Mouse (Mus musculus) liver, postnatal 0 days (tissue): ENCODE measurements around the gene BC025920. TPM values are rescaled to one million over a fixed set of nuclear protein-coding genes. Genes with fewer than 3 reads are reported as not detected.

Experiments
- ATAC-seq: fragments of 200-750 bp; cut with Nextera tagmentation; 2 replicates; pipeline ENCODE4 v1.8.0; 2017; ENCODE audit warnings: mild to moderate bottlenecking, moderate library complexity
- DNase-seq: peaks from one replicate; pipeline ENCODE4 v3.0.0-alpha.2; 2016
- H3K27ac ChIP-seq: fragments of 300-500 bp; sonication (generic); 2 replicates; pipeline ENCODE4 v1.5.1; 2014; ENCODE audit warnings: antibody characterized with exemption, moderate library complexity, mild to moderate bottlenecking, low read depth
- H3K27me3 ChIP-seq: fragments of 300-500 bp; sonication (generic); 2 replicates; pipeline ENCODE4 v1.6.1; 2014; ENCODE audit warnings: low read length, control low read depth, mixed read lengths; ENCODE audit not compliant: insufficient read depth
- H3K36me3 ChIP-seq: fragments of 300-500 bp; sonication (generic); replicated peaks from 2 replicates; pipeline ENCODE4 v1.6.1; 2014; ENCODE audit warnings: mild to moderate bottlenecking, control low read depth, low read length, moderate library complexity, mixed read lengths; ENCODE audit not compliant: insufficient read depth
- H3K4me1 ChIP-seq: fragments of 300-500 bp; sonication (generic); 2 replicates; pipeline ENCODE4 v1.6.1; 2014; ENCODE audit warnings: antibody characterized with exemption, mild to moderate bottlenecking, control low read depth; ENCODE audit not compliant: insufficient read depth
- H3K4me2 ChIP-seq: fragments of 300-500 bp; sonication (generic); 2 replicates; pipeline ENCODE4 v1.6.1; 2014; ENCODE audit warnings: low read depth, mild to moderate bottlenecking, low read length, moderate library complexity, mixed read lengths
- H3K4me3 ChIP-seq: fragments of 300-500 bp; sonication (generic); 2 replicates; pipeline ENCODE4 v1.5.1; 2014; ENCODE audit warnings: low read depth, low read length
- H3K9ac ChIP-seq: fragments of 300-500 bp; sonication (generic); replicated peaks from 2 replicates; pipeline ENCODE4 v1.6.1; 2014; ENCODE audit warnings: mild to moderate bottlenecking, moderate library complexity
- H3K9me3 ChIP-seq: fragments of 300-500 bp; sonication (generic); 2 replicates; pipeline ENCODE4 v1.6.1; 2016; ENCODE audit warnings: mild to moderate bottlenecking, control low read depth, low read length, mixed read lengths
- CTCF ChIP-seq: sonication (generic); IDR thresholded peaks from 2 replicates; pipeline ENCODE4 v1.5.1; 2016; ENCODE audit warnings: antibody characterized with exemption, low read depth
- EP300 ChIP-seq: IDR thresholded peaks from 2 replicates; pipeline ENCODE4 v1.6.1; 2016; ENCODE audit warnings: antibody characterized with exemption, low read depth, mild to moderate bottlenecking
- WGBS: fragments of 180-500 bp; shearing (Covaris S2); extraction: QIAGEN DNeasy Blood & Tissue Kit; methylation state at CpG from one replicate; pipeline ENCODE4 v1.1.7; 2014; ENCODE audit not compliant: insufficient replicate concordance; 5-methylcytosine and 5-hydroxymethylcytosine counted together
- polyA plus RNA-seq: library from polyadenylated mRNA; unstranded; fragments of >200 nt; fragmentation: Nextera tagmentation; extraction: Ambion mirVana; gene quantifications from 2 replicates; pipeline ENCODE4 v1.2.1, GENCODE M21; 2015

Gene BC025920
- polyA plus RNA-seq, 1 experiment from 2014 or later: 0.13 TPM

GRCm38 (mm10) chr10:81560719-81561459 lies 45.2 kb upstream of the BC025920 start:
- 2% methylated on average over 15 of the region's 16 CpGs for WGBS
- Histone ChIP-seq H3K4me2 (peak overlapping the region; percentile 79), H3K9ac (peak overlapping the region; percentile 91), H3K4me3 (peak overlapping the region; percentile 90), H3K4me1 (peaks cover 39% of the 10 kb centered on the region), H3K36me3 (peaks cover 33% of the 10 kb centered on the region), H3K27me3 (no peaks in the 10 kb centered on the region), H3K9me3 (no peaks in the 10 kb centered on the region), H3K27ac (peak overlapping the region; percentile 93)
- ATAC-seq (peak; percentile 35), DNase-seq (peak; percentile 74)
- TF ChIP-seq CTCF: no peak
- TF ChIP-seq EP300: no peak

DNA sequence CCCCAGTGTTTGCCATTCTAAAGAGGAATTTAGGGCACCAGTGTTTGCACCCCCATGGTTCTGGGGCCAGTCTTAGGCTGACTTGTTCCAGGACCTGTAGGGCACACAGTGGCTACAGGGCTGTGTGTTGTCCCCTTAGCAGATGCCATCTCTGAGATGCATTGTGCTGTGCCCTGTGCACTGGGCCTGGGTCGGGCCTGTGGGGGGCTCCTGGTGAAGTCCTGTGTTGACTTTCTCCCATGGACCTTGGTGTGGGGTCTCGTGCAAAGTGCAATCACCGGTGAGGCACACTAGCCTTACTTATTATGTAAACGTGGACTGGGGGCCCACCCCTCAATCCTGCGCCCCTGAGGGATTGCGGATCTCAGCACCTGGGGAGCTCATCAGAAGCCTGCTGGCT lies 43.7 kb upstream of the BC025920 start:
- no peak for DNase-seq
- Histone ChIP-seq H3K4me2 (0 out of 2 replicates have a peak overlapping the region, but pooled peaks have one; percentile 2), H3K9me3 (no peaks in the 10 kb centered on the region), H3K27me3 (no peaks in the 10 kb centered on the region), H3K27ac (no peak overlapping the region), H3K4me3 (no peak overlapping the region), H3K4me1 (peaks cover 39% of the 10 kb centered on the region), H3K36me3 (peaks cover 39% of the 10 kb centered on the region), H3K9ac (no peak overlapping the region)
- whole genome bisulfite sequencing: 69% methylated on average over 6 of the region's 6 CpGs
- TF ChIP-seq EP300 (no peak), CTCF (no peak)
- ATAC-seq: no peak

DNA sequence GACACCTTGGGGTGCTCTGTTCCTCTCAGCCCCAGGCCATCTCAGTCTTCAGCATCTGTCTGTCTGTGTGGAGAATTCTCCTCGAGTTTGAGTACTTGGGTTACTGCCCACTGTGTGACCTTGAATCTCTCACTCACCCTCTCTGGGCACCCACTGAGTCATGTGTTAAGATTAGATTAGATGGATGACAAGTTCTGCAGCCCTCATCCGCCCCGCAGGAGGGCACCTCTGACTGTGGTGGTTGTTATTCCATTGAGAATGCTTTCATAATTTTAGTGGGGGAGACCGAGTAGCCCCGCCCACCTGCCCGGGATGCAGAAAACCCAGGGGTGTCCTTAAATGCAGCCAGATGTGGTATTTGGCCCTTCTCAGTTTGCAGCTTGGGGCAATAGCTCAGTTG lies 42.6 kb upstream of the BC025920 start:
- H3K27me3 ChIP-seq: no peaks in the 10 kb centered on the region
- TF ChIP-seq EP300: no peak
- TF ChIP-seq CTCF: no peak
- H3K9me3 ChIP-seq: no peaks in the 10 kb centered on the region
- H3K27ac ChIP-seq: 0 out of 2 replicates have a peak overlapping the region, but pooled peaks have one; percentile 22
- H3K9ac ChIP-seq: peak overlapping the region; percentile 34; the same call in 1 of the 2 replicates
- no peak for ATAC-seq
- no peak for DNase-seq
- peak overlapping the region; percentile 46; the same call in 1 of the 2 replicates for H3K4me2 ChIP-seq
- 44% methylated on average over 6 of the region's 6 CpGs for WGBS
- peaks cover 39% of the 10 kb centered on the region for H3K4me1 ChIP-seq
- no peak overlapping the region for H3K4me3 ChIP-seq
- H3K36me3 ChIP-seq: peaks cover 39% of the 10 kb centered on the region

DNA sequence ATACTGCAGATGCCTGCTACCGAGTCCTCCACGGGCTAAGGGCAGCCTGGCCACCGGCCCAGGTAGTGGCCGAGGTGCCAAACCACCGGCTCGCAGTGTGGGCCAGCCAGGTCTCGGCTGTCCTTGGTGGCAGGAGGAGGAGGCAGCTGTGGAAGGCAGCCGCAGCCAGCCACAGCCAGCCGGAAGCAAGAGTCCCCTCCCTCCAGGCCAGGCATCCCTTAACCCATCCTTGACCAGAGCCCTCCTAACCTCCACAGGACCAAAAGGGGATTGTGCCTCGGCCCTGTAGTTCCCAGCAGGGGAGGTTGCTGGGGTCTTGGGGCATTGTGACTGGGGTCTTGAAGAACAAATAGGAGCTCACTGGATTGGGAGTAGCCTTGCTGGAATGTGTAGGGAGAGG lies 41.9 kb upstream of the BC025920 start:
- peaks cover 35% of the 10 kb centered on the region for H3K4me1 ChIP-seq
- ATAC-seq (no peak), DNase-seq (no peak)
- 39% methylated on average over 10 of the region's 10 CpGs for WGBS
- TF ChIP-seq EP300 (no peak), CTCF (no peak)
- H3K36me3 ChIP-seq: peaks cover 39% of the 10 kb centered on the region
- H3K4me3 ChIP-seq: no peak overlapping the region
- H3K9me3 ChIP-seq: no peaks in the 10 kb centered on the region
- peak overlapping the region; percentile 34; the same call in 1 of the 2 replicates for H3K27ac ChIP-seq
- peak overlapping the region; percentile 18; the same call in 1 of the 2 replicates for H3K9ac ChIP-seq
- H3K4me2 ChIP-seq: peak overlapping the region; percentile 46
- no peaks in the 10 kb centered on the region for H3K27me3 ChIP-seq

DNA sequence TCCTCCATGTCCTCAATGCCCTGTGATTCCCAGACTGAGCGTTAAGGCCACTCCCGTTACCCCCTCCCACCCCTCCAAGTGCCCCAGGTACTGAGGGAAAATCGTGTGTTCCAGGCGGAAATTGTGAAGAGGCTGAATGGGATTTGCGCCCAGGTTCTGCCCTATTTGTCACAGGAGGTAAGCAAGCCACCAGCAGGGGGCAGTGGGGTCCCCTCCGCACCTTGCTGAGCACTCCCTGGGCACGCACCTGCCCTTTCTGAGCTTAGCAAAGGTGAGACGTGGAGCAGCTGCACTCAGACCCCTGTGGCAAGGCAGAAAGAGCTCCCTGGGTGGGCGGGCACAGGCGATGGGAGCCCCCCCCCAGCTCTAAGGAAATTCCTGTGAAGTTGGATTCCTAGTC lies 41.3 kb upstream of the BC025920 start:
- no peak overlapping the region for H3K4me2 ChIP-seq
- no peak for ATAC-seq
- peaks cover 39% of the 10 kb centered on the region for H3K36me3 ChIP-seq
- H3K9ac ChIP-seq: no peak overlapping the region
- H3K27me3 ChIP-seq: no peaks in the 10 kb centered on the region
- TF ChIP-seq EP300 (no peak), CTCF (peak; percentile 84)
- H3K9me3 ChIP-seq: no peaks in the 10 kb centered on the region
- no peak overlapping the region for H3K4me3 ChIP-seq
- DNase-seq: peak; percentile 75
- WGBS: 60% methylated on average over 9 of the region's 10 CpGs
- H3K27ac ChIP-seq: no peak overlapping the region
- H3K4me1 ChIP-seq: peaks cover 36% of the 10 kb centered on the region

DNA sequence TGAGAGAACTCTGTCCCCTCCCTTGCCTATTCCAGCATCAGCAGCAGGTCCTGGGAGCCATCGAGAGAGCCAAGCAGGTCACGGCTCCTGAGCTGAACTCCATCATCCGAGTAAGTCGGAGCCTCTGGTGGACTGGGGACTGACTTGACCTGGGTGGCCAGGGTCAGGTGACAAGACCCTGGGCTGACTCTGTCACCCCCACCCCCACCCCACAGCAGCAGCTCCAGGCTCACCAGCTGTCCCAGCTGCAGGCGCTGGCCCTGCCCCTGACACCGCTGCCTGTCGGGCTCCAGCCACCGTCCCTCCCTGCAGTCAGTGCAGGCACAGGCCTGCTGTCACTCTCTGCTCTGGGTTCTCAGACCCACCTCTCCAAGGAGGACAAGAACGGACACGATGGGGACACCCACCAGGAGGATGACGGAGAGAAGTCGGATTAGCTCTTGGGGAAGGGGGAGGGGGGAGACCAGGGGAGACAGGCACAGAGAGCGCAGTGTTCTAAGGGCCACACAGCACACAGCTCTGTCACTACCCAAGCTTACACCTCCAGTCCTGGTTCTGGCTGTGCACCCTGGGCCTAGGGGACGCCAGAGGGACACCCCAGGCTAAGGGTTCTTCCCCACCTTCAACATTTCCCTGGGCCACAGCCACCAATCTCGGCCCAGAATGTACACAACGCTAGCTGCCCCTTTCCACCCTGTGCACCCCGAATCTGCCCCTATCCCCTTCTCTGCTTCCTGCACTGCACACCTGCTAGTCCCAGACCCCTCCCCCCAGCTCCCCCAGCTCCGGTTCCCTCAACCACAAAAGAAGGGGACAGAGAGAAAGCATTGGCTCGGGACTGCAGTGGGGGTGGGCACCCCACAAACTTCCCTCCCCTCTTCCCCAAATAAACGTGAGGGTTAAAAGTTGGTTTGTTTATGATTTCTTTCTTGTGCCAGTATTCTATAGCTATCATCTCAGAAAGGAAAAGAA lies 40.5 kb upstream of the BC025920 start:
- WGBS: 66% methylated on average over 20 of the region's 20 CpGs
- H3K36me3 ChIP-seq: peaks cover 39% of the 10 kb centered on the region
- H3K4me1 ChIP-seq: peaks cover 40% of the 10 kb centered on the region
- no peak for DNase-seq
- no peak overlapping the region for H3K9ac ChIP-seq
- no peaks in the 10 kb centered on the region for H3K9me3 ChIP-seq
- no peak for ATAC-seq
- no peak overlapping the region for H3K4me2 ChIP-seq
- TF ChIP-seq EP300 (no peak), CTCF (no peak)
- no peak overlapping the region for H3K4me3 ChIP-seq
- H3K27me3 ChIP-seq: no peaks in the 10 kb centered on the region
- H3K27ac ChIP-seq: no peak overlapping the region
